Mouse (Mus musculus) right cerebral cortex, postnatal 4 days (tissue): ENCODE data around the gene Rsrp1.
"Not testable (repeated sequence)": the region's sequence is repeated elsewhere in the genome, so short reads cannot be mapped to it uniquely, and the experiment has no call there.

Experiments
- DNase-seq: peaks from one replicate; pipeline ENCODE4 v3.0.0-alpha.2; 2022

Rsrp1 gene

DNA sequence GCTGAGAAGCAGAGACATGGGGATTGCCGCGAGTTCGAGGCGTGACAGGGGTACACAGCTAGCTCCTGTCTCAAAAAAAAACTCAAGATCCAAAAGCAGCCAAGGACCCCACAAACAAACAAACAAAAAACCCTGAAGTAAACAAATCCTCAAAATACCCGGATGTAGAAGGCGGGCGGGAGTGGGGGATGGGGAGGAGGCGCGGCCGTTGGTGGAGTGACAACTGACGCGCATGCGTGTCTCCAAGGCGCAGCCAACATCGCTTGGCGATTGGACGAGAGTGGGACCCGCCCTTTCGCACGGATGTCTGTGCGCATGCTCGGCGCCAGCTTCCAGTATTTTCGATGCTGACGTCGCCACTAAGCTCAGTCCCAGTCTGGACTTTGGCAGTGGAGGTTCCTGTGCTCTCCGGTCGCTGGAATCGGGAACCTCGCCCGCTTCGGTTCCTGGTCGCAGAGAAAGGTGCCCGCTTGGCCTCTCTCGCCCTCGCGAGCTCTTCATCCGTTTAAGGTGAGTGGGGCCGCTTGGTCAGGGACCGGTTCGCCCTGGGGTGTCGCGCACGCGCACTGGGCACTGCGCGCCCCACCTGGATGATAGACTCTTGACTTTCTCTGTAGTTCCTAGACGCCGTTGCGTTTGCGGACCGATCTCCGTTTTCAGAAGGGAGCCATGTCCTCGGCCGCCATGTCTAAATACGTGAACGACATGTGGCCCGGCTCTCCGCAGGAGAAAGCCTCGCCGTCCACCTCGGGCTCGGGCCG lies at the start of gene Rsrp1:
TSS of gene Rsrp1 (plus strand) at position 335 of the 761 bp plus-strand sequence.
- DNase-seq: peak; percentile 99

DNA sequence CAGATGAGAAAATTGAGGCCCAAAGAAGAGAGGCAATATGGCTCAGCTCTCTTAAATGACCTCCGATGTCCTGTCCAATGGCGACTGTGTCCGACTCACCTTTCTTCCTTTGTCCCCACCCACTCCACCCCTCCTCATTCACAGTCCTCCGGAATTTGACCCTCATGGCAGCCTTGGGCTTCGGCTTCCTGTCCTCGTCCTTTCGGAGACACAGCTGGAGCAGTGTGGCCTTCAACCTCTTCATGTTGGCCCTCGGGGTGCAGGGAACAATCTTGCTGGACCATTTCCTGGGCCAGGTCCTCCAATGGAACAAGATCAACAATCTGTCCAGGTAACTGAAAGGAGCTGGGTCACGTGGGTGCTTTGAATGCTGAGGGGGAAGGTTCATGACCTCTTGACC lies 47.2 kb upstream of the Rsrp1 start:
- no peak for DNase-seq

DNA sequence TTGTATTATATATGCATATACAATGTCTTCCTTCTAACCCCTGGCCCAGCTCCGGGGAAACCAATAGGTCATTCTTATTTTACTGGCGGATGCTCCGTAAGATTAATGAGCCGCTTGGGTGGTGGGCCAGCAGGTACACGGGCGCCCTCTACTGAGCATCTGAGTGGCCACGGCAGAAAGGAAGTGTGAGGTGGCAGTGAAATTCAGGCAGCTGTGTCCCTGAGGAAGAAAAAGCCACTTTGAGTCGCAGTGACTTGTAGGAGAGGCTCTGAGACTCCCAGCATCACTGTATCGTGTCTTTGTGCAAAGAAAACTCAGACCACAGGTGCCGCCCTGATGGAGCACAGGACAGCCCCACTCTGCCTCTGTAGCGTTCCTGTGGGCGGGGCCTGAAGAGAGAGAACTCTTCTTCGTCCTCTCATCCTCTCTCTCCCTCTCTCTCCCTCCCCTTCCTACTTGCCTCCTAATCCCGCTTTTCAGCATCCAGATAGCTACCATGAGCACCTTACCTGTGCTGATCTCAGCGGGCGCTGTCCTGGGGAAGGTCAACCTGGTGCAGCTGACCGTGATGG lies 43.9 kb upstream of the Rsrp1 start:
- DNase-seq: peak; percentile 80

DNA sequence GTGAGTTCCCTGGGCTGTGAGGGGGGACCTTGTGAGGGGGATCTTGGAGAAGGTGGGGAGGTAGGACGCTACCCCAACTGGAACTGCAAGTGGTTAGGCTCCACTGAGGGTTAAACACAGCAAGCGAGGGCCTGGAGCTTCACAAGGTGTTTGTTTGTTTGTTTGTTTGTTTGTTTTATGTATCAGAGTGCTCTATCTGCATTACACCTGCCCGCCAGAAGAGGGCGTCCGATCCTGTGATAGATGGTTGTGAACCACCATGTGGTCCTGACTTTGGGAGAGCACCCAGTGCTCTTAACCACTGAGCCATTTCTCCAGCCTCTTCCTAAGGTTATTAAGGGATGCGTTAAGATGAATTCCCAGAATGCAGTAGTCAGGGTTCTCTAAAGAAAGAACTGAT lies 43.4 kb upstream of the Rsrp1 start:
- DNase-seq: no peak

DNA sequence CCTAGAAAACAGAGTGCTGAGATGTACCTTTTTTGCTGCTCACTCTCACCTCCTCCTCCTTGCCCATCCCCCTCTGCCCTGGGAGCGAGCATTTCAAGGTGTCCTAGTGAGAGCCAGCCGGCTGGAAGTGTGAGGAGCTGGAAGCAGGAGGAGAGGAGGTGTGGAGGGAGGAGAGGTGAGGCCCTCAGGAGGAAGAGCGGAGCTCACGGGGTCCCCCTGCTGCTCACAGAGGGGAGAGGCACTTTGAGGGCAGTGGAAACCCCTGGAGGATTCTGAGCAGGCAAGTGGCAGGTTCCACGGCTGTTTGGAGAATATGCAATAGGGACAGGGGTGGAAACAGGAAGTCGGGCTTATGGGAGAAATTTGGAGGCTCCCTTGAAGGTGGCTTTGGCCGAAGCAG lies 40.1 kb upstream of the Rsrp1 start:
- no peak for DNase-seq

DNA sequence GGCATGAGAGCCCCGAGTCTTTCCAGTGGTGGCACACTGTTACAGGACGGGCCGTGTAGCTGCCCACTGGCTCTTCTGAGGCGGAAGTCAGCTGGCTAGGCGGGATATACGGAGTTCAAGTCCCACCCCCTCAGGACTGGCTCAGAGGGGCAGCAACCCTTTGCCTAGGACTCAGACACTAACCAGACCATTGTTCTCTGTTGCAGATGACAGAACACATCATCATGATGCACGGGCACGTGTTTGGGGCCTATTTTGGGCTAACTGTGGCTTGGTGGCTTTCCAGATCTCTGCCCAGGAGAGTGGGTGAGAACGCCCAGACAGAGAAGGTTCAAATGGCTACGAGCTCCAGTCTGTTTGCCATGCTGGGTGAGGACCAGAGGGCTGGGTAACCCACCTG lies 39.6 kb upstream of the Rsrp1 start:
- DNase-seq: no peak

DNA sequence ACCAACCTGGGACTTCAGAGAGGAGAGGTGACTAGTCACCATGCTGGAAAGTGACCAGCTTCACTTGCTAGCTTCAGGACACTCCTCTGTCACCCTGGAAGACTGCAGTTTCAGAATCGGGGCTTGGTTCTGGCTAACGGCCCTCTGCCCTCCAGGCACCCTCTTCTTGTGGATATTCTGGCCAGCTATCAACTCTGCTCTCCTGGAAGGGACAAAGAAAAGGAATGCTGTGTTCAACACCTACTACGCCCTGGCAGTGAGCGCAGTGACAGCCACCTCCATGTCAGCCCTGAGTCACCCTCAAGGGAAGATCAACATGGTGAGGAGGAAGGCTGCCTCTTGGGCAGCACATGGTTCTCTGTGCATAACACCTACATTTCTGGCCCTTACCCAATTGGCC lies 39.0 kb upstream of the Rsrp1 start:
- DNase-seq: no peak

DNA sequence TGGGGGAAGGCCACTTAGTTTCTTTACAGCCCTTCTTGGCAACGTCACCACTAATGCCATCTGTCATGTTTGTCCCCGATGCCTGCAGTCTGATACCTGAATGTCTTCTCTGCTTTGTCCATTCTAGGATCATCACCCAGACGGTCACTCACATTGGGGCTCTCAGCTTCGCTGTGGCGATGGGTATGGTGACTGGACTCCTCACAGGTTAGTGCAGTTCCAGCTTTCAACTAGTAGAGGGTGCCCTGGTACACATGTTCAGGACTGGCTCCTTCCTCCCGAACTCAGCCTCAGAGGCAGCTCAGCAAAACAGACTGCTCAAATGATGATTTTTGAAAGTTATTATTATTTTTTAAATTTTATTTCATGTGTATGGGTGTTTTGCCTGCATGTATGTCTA lies 31.3 kb upstream of the Rsrp1 start:
- DNase-seq: peak; percentile 46

DNA sequence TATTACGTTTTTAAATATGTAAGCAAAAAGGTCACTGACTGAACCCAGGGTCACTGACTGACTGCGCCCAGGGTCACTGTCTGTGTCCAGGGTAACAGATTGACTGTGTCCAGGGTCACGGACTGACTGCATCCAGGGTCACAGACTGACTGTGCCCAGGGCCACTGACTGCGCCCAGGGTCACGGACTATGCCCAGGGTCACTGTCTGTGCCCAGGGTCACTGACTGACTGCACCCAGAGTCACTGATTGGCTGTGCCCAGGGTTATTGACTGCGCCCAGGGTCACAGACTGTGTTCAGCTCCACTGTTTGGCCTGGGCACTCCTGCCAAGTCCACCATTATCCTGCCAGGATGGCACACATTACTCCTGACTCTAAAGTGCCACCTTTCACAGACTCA lies 26.1 kb upstream of the Rsrp1 start:
- no peak for DNase-seq

DNA sequence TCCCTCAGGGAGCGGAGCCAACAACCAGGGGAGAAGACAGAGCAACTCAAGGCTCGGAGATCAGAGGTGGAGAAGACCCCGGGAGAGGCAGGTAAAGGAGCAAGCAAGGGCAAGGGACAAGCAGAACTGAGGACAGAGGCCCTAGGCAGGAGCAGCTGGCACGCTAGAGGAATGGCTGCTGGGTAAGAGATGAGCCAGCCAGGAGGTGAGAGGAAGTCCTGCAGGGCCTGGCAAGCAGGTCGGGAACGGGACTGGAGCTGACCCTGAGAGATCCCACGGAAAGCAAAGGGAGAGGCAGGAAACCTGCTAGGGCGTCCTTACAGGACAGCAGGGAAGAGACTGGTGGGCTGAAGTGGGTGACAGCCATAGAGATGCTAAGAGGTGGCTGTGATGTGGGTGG lies 22.3 kb upstream of the Rsrp1 start:
- no peak for DNase-seq

DNA sequence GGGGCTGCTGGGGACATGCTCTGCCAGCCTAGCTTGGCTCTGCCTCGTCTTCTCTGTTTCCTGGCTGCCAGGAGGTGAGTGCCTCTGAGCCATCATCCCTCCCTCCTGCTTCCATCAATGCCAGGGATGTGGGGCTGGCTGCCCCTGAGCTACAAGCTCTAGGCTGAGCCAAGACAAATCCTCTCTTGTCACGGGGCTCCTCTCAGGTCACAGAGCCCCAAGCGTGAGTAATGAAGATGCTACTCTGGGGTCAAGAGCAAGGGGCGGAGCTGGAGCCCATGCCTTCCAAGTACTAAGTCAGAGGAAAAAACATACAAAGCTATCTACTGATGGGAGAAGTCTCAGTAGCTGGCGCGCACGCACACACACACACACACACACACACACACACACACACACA lies 20.3 kb upstream of the Rsrp1 start:
- DNase-seq: no peak

DNA sequence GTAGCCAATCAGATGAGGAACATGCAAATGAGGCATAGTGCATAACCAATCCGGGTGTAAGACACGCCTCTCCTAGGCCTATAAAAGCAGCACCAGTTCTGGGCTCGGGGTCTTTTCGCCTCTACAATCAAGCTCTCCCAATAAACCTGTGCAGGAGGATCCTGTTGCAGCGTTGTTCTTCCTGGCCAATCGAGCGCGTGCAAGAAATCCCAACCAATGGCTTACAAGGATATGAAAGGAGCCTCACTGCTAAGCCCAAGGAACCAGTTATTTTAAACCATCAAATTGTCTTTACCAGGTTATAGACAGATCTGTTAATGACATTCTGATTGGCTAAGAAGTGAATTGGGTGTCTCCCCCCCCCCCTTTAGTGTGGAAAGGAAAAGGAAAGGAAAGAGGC lies 12.0 kb upstream of the Rsrp1 start:
- not testable (repeated sequence) for DNase-seq

DNA sequence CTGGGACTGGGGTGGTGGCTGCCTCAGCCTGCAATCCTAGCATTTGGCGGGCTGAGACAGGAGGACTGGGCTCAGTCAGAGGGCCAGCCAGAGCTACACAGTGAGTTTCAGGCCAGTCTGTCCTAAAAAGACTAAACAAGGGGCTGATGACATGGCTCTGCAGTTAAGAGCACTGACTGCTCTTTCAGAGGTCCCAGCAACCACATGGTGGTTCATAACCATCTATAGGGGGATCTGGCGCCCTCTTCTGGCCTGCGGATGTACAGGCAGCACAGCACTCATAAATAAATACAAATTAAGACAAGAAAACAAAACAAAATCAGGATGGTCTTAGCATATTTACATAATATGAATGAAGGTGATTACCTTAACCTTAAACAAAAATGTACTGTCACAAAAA lies 10.0 kb upstream of the Rsrp1 start:
- DNase-seq: peak; percentile 84

DNA sequence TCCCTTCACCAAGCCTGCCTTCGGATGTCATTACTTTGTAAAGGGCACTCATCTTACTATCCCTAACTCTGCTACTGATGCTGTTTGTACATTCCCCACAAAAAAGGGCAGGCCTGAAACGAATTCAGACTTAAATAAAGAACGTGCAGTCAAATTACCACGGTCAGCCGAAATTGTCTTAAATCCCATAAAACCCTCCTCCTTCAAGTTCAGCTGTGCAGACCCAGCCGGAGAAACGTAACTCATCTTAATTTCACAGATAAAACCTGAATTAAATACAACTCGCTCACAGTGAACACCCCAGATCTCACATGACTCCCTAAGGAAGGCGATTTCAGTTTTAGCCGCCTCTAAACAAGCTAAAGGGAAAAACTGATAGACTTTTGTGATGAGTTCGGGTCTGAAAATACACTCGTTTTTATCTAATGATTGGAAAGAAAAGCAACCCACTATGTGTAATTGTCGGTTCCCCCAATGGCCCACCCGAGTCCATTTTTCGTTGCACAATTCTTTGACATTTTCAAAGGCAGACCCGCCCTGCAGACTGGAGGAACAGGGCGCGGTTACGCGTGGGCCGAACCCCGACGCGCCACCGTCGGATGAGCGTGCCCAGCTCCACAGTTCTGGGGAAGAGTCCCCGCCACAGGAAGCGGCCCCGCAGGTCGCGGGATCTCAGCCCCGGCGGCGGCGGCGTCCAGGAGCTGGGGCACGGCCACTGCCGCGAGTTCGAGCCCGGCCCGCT lies 9.1 kb upstream of the Rsrp1 start:
- no peak for DNase-seq

DNA sequence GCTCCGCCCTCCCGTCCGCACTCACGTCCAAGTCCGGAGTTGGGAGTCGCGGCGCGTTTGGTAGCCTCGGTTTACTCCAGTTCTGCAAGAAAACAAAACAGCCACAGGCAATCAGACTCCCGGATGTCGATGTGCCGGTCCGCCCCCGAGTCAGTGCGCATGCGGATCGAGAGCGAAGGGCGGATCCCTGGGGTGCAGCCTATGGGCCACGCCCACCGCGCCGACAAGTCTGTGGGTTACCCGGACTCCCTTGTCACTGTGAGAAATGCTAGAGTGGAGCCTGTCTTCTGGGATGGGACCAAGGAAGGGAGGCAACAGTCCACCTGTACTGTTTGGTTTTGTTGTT lies 8.6 kb upstream of the Rsrp1 start, which contains the start of gene Tmem50a:
TSS of gene Tmem50a (minus strand) at position 161 of the 346 bp plus-strand sequence.
- DNase-seq: peak; percentile 92

DNA sequence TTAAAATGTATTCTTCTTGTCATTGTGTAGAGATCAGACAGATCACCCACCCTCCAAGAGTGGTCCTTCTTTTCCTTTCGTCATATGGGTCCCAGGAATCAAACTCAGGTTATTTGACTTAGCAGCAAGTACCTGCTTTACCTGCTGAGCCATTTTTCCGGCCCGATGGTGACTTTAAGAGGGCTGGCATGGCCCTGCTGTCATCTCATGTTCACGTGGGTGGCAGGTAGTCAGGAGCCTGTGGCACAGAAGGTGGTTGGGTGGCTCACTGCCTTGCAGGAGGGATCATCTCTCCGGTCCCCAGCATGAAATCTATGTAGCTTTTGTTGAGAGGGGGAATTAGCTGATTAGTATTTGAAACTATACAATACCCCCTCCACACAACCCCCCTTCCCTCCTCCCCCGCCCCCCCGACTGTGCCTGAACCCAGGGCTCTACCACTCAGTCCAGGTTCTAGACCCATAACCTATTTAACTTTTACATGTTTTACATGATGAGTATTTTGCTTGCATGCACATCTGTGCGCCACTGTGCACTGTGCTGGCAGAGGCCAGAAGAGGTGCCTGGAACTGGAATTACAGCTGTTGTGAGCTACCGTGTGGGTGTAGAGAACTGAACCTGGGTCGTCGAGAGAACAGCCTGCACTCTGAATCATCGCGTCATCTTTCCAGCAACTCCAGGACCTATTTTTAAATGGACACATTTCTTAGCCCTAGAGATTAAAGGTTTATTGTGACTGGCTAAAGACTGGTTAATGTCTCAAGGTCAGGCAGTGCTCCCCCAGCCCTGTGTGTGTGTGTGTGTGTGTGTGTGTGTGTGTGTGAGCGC lies 8.0 kb upstream of the Rsrp1 start:
- no peak for DNase-seq

DNA sequence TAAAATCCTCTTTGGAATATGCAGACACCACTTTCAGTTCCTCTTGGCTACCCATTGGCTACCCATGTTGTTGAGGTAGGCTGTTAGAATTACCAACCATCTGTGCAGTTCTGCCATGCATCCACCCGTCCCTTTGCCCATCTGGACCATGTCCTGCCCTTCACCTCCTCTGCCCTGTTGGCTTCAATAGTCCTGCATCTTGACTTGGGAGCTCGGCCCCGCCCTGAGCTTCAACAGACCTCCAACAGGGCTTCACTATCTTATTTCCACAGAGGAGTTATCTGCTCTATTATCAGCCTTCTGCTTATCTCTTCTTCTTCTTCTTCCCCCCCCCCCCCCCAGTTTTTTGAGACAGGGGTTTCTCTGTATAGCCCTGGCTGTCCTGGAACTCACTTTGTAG lies 6.2 kb upstream of the Rsrp1 start:
- DNase-seq: no peak

DNA sequence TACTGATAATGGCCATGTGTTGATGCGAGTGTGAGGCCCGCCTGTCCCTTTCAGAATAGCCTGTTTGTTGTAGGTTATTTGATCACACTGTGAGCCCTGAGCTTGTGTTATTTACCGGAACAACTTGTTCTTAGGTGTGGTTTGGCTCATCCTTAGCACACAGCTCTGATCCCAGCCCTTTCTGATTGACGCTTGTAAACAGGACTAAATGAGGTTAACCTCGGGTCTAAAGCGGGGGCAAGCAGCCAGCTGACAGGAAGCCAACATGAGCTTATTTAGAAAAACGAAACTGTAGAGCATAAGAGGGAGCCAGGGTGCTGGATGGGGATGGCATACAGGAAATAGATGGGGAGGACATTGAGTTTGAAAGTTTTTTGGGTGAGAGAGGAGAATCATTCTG lies 5.0 kb upstream of the Rsrp1 start:
- DNase-seq: peak; percentile 41

DNA sequence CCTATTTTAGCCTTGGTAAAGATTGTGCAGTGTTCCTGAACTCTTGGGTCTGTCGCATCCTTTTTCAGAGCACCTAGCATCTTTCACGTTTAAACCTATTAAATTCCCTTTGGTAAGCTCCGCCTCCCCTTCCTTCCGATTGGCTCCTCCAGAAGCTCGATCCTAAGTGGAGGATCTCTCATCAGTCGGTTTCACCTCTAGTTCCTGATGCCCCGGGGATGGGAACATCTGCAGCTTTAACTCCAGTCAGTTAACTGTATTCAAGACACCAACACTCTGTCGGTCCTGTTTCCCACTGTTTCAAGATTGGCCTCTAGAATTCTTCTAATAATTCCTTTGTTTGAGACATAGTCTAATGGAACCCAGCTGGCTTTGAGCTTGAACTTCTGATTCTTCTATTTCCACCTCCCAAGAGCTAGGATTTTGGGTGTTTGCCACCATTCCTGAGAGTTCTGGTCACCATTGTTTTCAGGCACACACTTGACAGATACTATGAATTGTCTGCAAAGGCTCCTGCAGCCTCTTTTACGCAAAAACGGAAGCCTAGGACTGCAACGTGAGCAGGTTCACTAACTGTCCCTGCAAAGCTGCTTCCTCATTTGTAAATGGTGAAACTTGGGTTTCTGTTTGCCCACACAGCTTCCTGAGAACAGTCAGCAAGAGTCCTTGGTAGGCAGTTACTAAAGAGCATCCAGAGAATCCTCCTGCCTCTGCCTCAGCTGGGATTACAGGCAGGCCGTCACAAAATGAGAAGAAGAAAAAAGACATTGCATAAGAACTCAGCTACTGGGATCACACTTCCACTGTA lies 3.5 kb upstream of the Rsrp1 start:
- DNase-seq: no peak

DNA sequence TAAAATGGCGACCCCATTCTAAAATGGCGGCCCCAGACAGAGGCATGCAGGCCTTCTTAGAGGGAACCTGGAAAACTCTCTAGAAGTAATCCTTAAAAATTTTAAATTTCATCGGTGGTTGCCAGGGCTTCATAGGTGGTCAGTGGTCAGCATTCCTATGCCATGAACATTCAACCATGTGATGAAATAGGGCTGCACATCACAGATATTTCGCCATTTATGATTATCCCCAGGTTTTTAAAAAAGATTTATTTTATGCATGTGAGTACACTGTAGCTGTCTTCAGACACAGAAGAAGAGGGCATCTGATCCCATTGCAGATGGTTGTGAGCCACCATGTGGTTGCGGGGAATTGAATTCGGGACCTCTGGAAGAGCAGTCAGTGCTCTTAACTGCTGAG lies 2.8 kb upstream of the Rsrp1 start:
- no peak for DNase-seq

DNA sequence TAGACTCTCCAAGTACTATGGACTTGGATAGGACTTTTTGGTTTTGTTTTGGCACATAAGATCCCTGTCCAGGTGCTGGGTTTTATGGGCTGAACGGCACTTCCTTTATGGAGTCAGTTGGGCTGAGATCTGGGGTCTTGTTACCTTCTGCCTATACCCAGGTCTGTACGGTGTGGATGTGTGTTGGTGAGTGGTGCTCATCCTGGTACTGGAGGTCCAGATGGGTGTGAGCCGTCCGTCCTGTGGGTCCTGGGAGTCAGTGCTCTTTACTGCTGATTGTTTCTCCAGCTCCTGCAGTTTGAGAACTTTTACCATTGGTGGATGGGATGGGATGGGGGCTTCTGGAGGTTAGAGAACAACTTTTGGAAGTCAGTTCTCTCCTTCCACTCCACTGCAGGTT lies 1.7 kb upstream of the Rsrp1 start:
- DNase-seq: no peak

DNA sequence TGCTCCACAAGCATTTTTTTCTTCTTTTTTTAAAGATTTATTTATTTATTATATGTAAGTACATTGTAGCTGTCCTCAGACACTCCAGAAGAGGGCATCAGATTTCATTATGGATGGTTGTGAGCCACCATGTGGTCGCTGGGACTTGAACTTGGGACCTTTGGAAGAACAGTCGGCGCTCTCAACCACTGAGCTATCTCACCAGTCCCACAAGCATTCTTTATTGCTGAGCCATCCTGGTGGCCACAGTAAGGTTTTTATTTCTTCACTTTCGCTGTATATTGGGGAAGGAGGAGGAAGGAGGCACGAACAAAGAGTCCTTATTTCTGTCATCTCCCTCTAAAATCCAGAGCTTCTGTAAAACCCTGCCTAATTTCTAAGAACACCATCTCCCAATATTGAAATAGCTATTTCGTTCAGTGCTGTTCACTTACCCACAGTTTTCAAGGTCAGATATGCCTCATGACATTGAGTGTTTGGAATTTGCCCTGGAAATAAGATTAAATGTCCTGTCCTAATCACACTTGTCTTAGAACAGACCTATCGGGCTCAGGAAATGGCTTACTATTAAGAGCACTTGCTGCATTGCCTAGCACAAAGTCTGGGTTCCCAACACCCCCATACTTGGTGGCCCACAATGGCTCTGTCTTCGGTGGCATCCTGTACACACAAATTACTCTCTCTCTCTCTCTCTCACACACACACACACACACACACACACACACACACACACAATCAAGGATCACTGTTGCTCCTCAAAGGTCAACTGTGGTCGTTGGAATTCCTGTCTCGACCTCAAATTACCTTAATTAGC lies 1.1 kb upstream of the Rsrp1 start:
- no peak for DNase-seq
